Mouse (Mus musculus) liver, embryonic 12.5 days (tissue): ENCODE results near the gene Gba2. TPM values are rescaled to one million over a fixed set of nuclear protein-coding genes. Genes with fewer than 3 reads are reported as not detected.
A peak's percentile ranks its signal among the peaks of the same experiment; 100 is the strongest.

ENCODE experiments used
- ATAC-seq: fragments of 200-750 bp; cut with Nextera tagmentation; 2 replicates; pipeline ENCODE4 v1.8.0; 2017; ENCODE audit warnings: moderate number of reproducible peaks, mild to moderate bottlenecking, moderate library complexity
- H3K27ac ChIP-seq: fragments of 300-500 bp; sonication (generic); 2 replicates; pipeline ENCODE4 v1.5.1; 2016; ENCODE audit warnings: mild to moderate bottlenecking
- H3K27me3 ChIP-seq: fragments of 300-500 bp; sonication (generic); replicated peaks from 2 replicates; pipeline ENCODE4 v1.6.1; 2016; ENCODE audit warnings: mild to moderate bottlenecking, moderate library complexity
- H3K36me3 ChIP-seq: fragments of 300-500 bp; sonication (generic); 2 replicates; pipeline ENCODE4 v1.6.1; 2016; ENCODE audit warnings: mild to moderate bottlenecking, moderate library complexity
- H3K4me1 ChIP-seq: fragments of 300-500 bp; sonication (generic); 2 replicates; pipeline ENCODE4 v1.6.1; 2016
- H3K4me2 ChIP-seq: fragments of 300-500 bp; sonication (generic); 2 replicates; pipeline ENCODE4 v1.6.1; 2016; ENCODE audit warnings: mild to moderate bottlenecking, moderate library complexity
- H3K4me3 ChIP-seq: fragments of 300-500 bp; sonication (generic); 2 replicates; pipeline ENCODE4 v1.5.1; 2016; ENCODE audit warnings: mild to moderate bottlenecking, moderate library complexity
- H3K9ac ChIP-seq: fragments of 300-500 bp; sonication (generic); 2 replicates; pipeline ENCODE4 v1.6.1; 2016; ENCODE audit warnings: mild to moderate bottlenecking, moderate library complexity
- H3K9me3 ChIP-seq: fragments of 300-500 bp; sonication (generic); replicated peaks from 2 replicates; pipeline ENCODE4 v1.6.1; 2016; ENCODE audit warnings: mild to moderate bottlenecking, moderate library complexity
- WGBS: fragments of 180-500 bp; shearing (Covaris S2); methylation state at CpG from one replicate; pipeline ENCODE4 v1.1.7; 2016; ENCODE audit not compliant: insufficient replicate concordance; 5-methylcytosine and 5-hydroxymethylcytosine counted together
- polyA plus RNA-seq: library from polyadenylated mRNA; unstranded; fragments of >200 nt; fragmentation: Nextera tagmentation; extraction: Ambion mirVana; gene quantifications from 2 replicates; pipeline ENCODE4 v1.2.1, GENCODE M21; 2016

Gene Gba2
- polyA plus RNA-seq, 1 experiment from 2014 or later = 23.6 TPM

DNA sequence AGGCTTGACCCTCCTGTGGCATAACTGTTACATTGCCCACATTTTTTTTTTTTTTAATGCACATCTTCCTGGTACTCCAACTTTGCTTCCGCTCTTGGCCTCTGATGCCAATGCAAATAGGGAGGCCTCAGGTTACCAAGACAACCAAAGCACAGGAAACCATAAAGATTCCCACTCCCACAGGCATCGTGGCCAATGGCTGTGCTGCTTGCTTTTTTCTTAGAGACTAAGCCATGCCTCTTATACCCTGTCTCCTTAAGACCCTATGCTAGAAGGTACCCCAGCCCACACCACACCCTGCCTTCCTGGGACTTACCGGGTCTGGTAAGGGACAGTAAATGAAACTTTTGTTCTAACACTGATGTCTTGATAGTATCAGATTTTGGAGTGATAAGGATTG lies 14.8 kb upstream of the Gba2 start:
- H3K4me3 ChIP-seq = no peak overlapping the region
- 54% methylated on average over 3 of the region's 3 CpGs for WGBS
- no peaks in the 10 kb centered on the region for H3K27me3 ChIP-seq
- no peak for ATAC-seq
- H3K9me3 ChIP-seq = no peaks in the 10 kb centered on the region
- H3K4me2 ChIP-seq = no peak overlapping the region
- no peaks in the 10 kb centered on the region for H3K36me3 ChIP-seq
- peaks cover 55% of the 10 kb centered on the region for H3K4me1 ChIP-seq
- H3K9ac ChIP-seq = no peak overlapping the region
- H3K27ac ChIP-seq = no peak overlapping the region

DNA sequence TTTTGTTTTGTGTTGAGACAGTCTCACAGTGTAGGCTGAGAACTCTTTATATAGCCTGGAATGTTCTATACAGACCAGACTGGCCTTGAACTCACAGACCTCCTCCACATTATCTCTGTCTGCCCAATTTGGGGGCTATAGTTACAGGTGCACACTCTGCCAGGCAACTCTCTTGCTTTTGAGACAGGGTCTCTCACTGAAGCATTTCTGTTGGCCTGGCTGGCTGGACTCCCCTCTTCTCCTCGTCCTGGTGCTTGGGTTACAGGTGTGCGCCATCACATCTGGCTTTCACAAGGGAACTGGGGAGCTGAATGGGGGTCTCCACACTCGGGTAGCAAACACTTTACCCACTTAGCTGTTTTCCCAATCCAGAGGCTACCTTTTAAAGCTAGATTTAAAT lies 13.3 kb upstream of the Gba2 start:
- Histone ChIP-seq H3K4me1 (peaks cover 51% of the 10 kb centered on the region), H3K4me3 (no peak overlapping the region), H3K27ac (peak overlapping the region; percentile 11; the same call in 1 of the 2 replicates), H3K9ac (no peak overlapping the region), H3K36me3 (no peaks in the 10 kb centered on the region), H3K9me3 (no peaks in the 10 kb centered on the region), H3K27me3 (0 out of 2 replicates have a peak, but pooled peaks cover 3% of the 10 kb centered on the region), H3K4me2 (no peak overlapping the region)
- 62% methylated on average over 3 of the region's 3 CpGs for WGBS
- ATAC-seq = no peak

DNA sequence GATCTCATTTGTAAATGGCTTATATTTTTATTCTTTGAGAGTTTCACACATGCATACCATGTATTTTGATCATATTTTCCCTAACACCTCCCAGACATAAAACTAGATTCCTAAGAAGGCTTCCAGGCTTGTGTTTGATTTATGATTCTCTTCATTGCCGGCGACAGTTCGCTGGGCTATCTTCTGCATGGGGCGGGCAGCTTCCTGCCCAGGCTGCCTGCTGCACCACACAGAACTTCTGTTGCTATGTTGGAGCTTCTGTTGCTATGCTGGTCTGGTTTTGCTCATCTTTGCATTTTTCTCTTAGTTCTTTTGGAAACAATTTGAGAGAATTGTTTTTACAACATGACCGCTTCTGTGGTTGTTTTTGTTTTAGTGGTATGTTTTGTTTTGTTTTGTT lies 12.9 kb upstream of the Gba2 start:
- no peak for ATAC-seq
- Histone ChIP-seq H3K9ac (no peak overlapping the region), H3K4me3 (no peak overlapping the region), H3K36me3 (no peaks in the 10 kb centered on the region), H3K27ac (no peak overlapping the region), H3K27me3 (0 out of 2 replicates have a peak, but pooled peaks cover 3% of the 10 kb centered on the region), H3K4me2 (no peak overlapping the region), H3K4me1 (peaks cover 48% of the 10 kb centered on the region), H3K9me3 (no peaks in the 10 kb centered on the region)
- WGBS = 44% methylated on average over 5 of the region's 5 CpGs

DNA sequence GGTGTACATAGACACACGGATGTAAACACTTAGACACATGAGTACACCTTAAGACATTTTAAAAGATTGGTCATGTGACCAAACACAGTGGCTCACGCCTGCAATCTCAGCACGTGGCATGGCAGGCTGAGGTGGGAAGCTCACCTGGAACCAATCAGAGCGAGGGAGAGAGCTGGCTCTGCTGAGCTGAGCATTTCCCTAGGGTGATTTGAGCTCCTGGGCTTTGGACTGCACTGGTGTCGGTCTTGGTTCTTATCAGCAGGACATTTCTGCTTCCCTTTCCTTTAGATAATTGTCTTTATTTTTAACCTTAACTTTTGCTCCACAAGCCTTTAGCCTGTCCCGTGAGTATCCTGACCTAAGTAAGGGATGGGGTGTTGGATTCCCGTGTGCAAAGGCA lies 9.0 kb upstream of the Gba2 start:
- Histone ChIP-seq H3K9ac (no peak overlapping the region), H3K4me3 (no peak overlapping the region), H3K4me1 (peaks cover 59% of the 10 kb centered on the region), H3K9me3 (no peaks in the 10 kb centered on the region), H3K4me2 (peak overlapping the region; percentile 26), H3K36me3 (peaks cover 22% of the 10 kb centered on the region), H3K27me3 (0 out of 2 replicates have a peak, but pooled peaks cover 3% of the 10 kb centered on the region), H3K27ac (no peak overlapping the region)
- 19% methylated on average over 7 of the region's 7 CpGs for WGBS
- ATAC-seq = no peak

DNA sequence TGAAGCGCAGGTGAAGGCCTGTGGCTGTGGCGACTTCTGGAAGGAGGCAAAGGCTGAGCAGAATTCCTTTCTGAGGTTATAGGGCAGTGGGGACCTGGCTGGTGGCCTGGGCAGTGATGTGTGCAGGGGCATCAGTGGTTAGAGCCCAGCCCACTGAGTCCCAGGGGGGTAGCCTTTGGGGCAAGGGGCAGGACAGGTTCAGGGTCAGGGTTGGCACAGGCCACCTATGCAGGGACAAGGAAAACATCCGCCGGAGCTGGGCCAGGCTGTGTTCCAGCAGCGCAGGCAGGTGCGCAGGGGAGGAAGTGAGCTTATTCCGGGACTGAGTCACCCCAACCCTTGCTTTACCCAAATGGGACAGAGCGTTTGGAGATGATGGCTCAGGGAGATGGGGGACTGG lies 7.7 kb upstream of the Gba2 start:
- H3K4me3 ChIP-seq = no peak overlapping the region
- peaks cover 52% of the 10 kb centered on the region for H3K4me1 ChIP-seq
- H3K27me3 ChIP-seq = 0 out of 2 replicates have a peak, but pooled peaks cover 3% of the 10 kb centered on the region
- no peak for ATAC-seq
- H3K9ac ChIP-seq = no peak overlapping the region
- H3K9me3 ChIP-seq = no peaks in the 10 kb centered on the region
- H3K4me2 ChIP-seq = no peak overlapping the region
- 77% methylated on average over 8 of the region's 8 CpGs for WGBS
- H3K27ac ChIP-seq = no peak overlapping the region
- H3K36me3 ChIP-seq = peaks cover 35% of the 10 kb centered on the region

DNA sequence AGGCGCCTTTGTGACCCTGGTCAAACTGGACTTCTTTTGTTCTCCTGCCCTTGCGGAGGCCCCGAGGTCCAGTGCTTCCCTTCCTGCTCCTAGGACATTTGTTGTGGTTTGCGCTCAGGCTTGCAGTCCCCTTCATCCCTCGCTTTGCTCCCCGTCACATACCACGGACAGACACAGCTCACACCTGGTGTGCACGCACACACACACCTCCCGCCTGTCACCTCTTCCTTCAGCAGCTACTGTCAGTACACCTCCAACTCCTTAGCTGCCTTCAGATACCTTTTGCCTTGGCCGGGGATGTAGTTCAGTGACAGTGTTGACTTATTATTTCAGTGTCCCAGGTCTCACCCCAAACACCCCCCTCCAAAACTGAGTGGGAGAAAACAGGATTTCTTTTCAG lies 7.0 kb upstream of the Gba2 start:
- no peak overlapping the region for H3K27ac ChIP-seq
- H3K9me3 ChIP-seq = no peaks in the 10 kb centered on the region
- H3K9ac ChIP-seq = no peak overlapping the region
- 0 out of 2 replicates have a peak, but pooled peaks cover 3% of the 10 kb centered on the region for H3K27me3 ChIP-seq
- H3K36me3 ChIP-seq = peaks cover 42% of the 10 kb centered on the region
- WGBS = 60% methylated on average over 10 of the region's 10 CpGs
- no peak overlapping the region for H3K4me3 ChIP-seq
- H3K4me1 ChIP-seq = peaks cover 47% of the 10 kb centered on the region
- no peak overlapping the region for H3K4me2 ChIP-seq
- ATAC-seq = no peak

GRCm38 (mm10) chr4:43584444-43585416 lies 6.1 kb upstream of the Gba2 start, which contains the start of gene Msmp:
TSS of gene Msmp (minus strand) at chr4:43584494.
- H3K4me1 ChIP-seq = peaks cover 48% of the 10 kb centered on the region
- 0 out of 2 replicates have a peak, but pooled peaks cover 3% of the 10 kb centered on the region for H3K27me3 ChIP-seq
- no peak within 1 kb of the TSS for H3K27ac ChIP-seq
- H3K9me3 ChIP-seq = no peaks in the 10 kb centered on the region
- WGBS = 73% methylated on average over 12 of the region's 12 CpGs
- ATAC-seq = no peak
- peaks cover 48% of the 10 kb centered on the region for H3K36me3 ChIP-seq
- H3K4me3 ChIP-seq = no peak within 1 kb of the TSS
- H3K4me2 ChIP-seq = no peak within 1 kb of the TSS
- H3K9ac ChIP-seq = no peak within 1 kb of the TSS

GRCm38 (mm10) chr4:43583421-43583820 lies 4.7 kb upstream of the Gba2 start:
- H3K4me3 ChIP-seq = no peak overlapping the region
- no peak overlapping the region for H3K4me2 ChIP-seq
- H3K9me3 ChIP-seq = no peaks in the 10 kb centered on the region
- H3K9ac ChIP-seq = no peak overlapping the region
- peaks cover 41% of the 10 kb centered on the region for H3K4me1 ChIP-seq
- no peak for ATAC-seq
- WGBS = 72% methylated on average over 7 of the region's 7 CpGs
- no peak overlapping the region for H3K27ac ChIP-seq
- H3K27me3 ChIP-seq = 0 out of 2 replicates have a peak, but pooled peaks cover 3% of the 10 kb centered on the region
- H3K36me3 ChIP-seq = peaks cover 48% of the 10 kb centered on the region

DNA sequence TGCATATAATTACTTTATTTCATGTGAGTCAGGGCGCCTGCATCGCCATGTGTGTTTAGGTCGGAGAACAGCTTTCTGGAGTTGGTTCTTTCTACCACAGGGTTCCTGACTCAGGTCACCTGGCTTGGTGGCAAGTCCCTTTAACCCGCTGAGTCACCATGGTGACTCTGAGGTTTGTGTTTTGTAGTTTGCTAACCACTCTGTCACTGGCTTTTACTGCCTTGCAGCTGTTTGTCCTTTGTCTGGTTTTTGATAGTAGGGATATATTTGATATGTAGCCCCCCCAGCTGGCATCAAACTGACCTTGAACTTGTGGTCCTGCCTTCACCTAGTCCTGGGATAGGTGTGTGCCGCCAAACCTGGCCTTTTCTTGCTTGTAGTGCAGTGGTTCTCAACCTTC lies 3.6 kb upstream of the Gba2 start:
- no peak for ATAC-seq
- H3K36me3 ChIP-seq = peaks cover 48% of the 10 kb centered on the region

DNA sequence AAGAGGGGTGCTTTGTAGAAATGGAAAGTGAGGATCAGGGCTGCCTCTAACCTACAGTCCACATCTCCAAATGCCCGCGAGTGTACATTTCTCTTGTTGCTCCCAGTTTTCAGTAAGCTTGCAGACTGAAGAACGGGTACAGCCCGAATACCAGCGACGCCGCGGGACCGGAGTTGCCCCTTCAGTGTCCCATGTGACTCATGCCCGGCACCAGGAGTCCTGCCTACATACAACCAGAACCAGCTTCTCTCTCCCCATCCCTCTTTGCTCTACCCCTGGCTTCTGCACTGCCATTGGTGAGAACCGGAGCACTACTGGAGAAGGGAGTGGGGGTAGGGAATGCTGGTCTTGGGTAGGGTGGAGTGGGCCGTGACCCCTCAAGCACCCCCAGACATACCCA lies 2.7 kb upstream of the Gba2 start:
- no peaks in the 10 kb centered on the region for H3K9me3 ChIP-seq

More for the DNA sequence above, 3.6 kb upstream of the Gba2 start:
- WGBS = 78% methylated on average over 5 of the region's 5 CpGs
- Histone ChIP-seq H3K27me3 (no peaks in the 10 kb centered on the region), H3K9ac (no peak overlapping the region), H3K27ac (0 out of 2 replicates have a peak overlapping the region, but pooled peaks have one; percentile 1), H3K9me3 (no peaks in the 10 kb centered on the region), H3K4me1 (peaks cover 40% of the 10 kb centered on the region), H3K4me3 (no peak overlapping the region), H3K4me2 (no peak overlapping the region)

GRCm38 (mm10) chr4:43580721-43581120 lies 2.0 kb upstream of the Gba2 start:
- Histone ChIP-seq H3K27ac (no peak overlapping the region), H3K36me3 (peaks cover 48% of the 10 kb centered on the region), H3K4me2 (no peak overlapping the region), H3K9ac (no peak overlapping the region), H3K27me3 (no peaks in the 10 kb centered on the region), H3K4me3 (no peak overlapping the region), H3K9me3 (no peaks in the 10 kb centered on the region), H3K4me1 (peaks cover 45% of the 10 kb centered on the region)
- ATAC-seq = no peak
- 86% methylated on average over 5 of the region's 5 CpGs for WGBS

More for the DNA sequence above, 2.7 kb upstream of the Gba2 start:
- H3K27ac ChIP-seq = no peak overlapping the region
- ATAC-seq = no peak
- no peak overlapping the region for H3K9ac ChIP-seq
- H3K4me1 ChIP-seq = peaks cover 45% of the 10 kb centered on the region
- 93% methylated on average over 12 of the region's 12 CpGs for WGBS
- peaks cover 48% of the 10 kb centered on the region for H3K36me3 ChIP-seq
- no peak overlapping the region for H3K4me3 ChIP-seq
- H3K4me2 ChIP-seq = no peak overlapping the region
- no peaks in the 10 kb centered on the region for H3K27me3 ChIP-seq

- H3K27me3 ChIP-seq = no peaks in the 10 kb centered on the region
- peaks cover 50% of the 10 kb centered on the region for H3K36me3 ChIP-seq
- 63% methylated on average over 6 of the region's 6 CpGs for WGBS
- H3K9me3 ChIP-seq = no peaks in the 10 kb centered on the region
- no peak for ATAC-seq
- peak overlapping the region; percentile 76 for H3K4me3 ChIP-seq
- H3K9ac ChIP-seq = peak overlapping the region; percentile 86
- peak overlapping the region; percentile 90; the same call in 1 of the 2 replicates for H3K27ac ChIP-seq
- H3K4me1 ChIP-seq = peaks cover 52% of the 10 kb centered on the region
- peak overlapping the region; percentile 90 for H3K4me2 ChIP-seq
Measured at GRCm38 (mm10) chr4:43579731-43580130, 1.1 kb upstream of the Gba2 start.
